Mouse (Mus musculus) left cerebral cortex, postnatal 14 days (tissue): Measurements from ENCODE around the gene Zfyve19. TPM values are rescaled to one million over a fixed set of nuclear protein-coding genes. Genes with fewer than 3 reads are reported as not detected.

Experiments used
- DNase-seq, 2 experiments: peaks; one replicate each; pipeline ENCODE4 v3.0.0; 2021 to 2022; ENCODE audit warnings: low spot score in 2 of 2, mixed read lengths in 1 of 2
- intact Hi-C: fragments of 180-260 bp; cut with DNase I; formaldehyde crosslinking; loops from one replicate; pipeline ENCODE4 v1.15.1; 2025
- total RNA-seq, 2 experiments: library from RNA; stranded (reverse); gene quantifications; 2 replicates each; pipeline ENCODE4 v1.2.3; 2021

The Zfyve19 gene
- total RNA-seq, 2 experiments from 2014 or later = 28.8 to 36.8 TPM

GRCm38 (mm10) chr2:119189029-119189710 lies 19.2 kb upstream of the Zfyve19 start:
- intact Hi-C loops = loop anchor here (5.0 kb wide), 1 partner anchor 142 kb away; the partner anchor contains the start of gene Knl1
- DNase-seq = peak; percentile 73 to 83

DNA sequence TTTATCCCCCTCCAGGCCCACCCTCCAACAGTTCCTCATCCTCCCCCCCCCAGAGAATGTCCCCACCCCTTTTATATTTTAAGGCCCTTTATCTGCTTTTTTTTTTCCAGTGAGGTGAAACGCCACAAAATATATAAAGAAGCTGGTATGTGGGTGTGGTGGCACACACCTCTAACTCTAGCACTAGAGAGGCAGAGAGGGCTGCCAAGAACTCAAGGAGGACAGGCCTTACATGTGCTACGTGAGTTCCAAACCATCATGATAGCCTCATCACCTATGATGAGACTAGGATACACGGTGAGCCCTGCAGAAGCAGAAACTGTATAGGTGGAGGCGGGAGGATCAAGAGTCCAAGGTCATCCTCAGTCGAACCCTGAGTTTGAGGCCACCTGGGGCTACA lies 17.4 kb upstream of the Zfyve19 start:
- DNase-seq = no peak
- intact Hi-C loops = no loop called here

GRCm38 (mm10) chr2:119194140-119194539 lies 14.3 kb upstream of the Zfyve19 start:
- intact Hi-C loops = no loop called here
- no peak for DNase-seq

DNA sequence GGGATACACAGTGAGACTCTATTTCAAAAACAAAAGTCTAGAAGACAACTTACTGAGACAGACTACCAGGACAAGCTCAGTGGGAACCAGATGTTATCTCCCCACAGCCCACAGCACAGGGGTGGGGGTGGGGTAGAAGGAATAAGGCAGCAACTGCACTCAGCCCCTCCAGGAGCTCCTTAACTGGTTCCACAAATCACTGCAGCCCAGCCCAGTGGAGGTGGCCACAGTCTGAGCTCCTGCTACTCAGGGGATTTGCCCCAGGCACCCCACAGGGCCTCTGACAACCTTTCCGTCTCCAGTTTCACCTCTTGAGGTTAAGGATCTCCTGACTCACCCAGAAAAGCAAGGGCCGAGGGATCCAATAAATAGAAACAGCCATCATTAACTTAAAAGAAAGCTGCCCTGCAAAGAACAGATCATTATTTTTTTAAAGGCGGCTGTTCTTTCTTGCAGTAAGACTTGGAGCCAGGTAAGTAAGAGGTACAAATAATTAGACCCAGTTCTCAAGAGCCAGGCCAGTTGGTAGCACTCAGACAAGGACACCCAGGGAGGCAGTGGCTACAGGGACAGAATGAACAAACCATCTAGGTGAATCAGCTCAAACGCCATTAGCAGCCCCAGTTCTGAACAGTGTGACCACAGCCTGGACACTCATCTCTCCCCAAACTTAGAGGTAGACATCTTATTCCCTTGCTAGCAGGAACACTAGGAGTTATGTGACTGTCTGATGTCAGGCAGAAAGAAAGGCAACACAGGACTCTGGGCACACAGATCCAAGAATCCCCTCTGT lies 11.9 kb upstream of the Zfyve19 start:
- DNase-seq = no peak

DNA sequence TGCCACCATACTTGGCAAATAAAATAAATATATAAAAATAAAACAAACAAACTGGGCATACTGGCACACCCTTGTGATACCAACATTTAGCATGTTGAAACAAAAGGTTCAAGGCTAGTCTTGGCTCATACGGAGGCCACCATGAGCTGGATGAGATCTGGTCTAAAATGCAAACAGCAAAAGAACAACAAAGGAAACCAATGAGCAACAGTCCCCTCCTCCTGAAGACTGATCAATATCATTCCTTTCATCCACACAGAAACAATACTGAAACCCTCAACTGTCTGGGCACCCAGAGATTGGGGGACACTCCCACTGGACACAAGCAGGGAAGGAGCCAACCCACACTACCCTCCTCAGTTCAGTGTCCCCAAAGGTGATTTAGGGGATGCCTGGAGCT lies 10.9 kb upstream of the Zfyve19 start:
- intact Hi-C loops = no loop called here
- no peak for DNase-seq

More for the DNA sequence above, 11.9 kb upstream of the Zfyve19 start:
- intact Hi-C loops = no loop called here

DNA sequence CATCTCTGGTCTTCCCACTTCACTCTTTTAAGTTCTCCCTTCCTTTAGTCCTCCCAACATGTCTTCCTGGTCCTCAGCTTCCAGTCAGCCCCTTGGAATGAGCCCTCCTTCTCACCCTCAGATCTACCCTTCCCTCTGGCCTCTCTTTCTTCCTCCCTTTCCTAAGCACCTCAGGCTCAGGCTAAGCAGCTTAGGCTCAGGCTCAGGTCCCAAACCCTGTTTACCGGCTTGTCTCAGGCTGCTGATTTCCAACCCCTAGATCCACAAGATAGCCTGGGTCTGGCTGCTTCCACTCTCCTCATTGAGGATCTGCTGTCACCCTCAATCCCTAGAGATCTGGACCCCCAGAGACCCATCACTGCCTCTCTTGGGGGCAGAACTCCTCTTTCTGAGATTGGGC lies 10.4 kb upstream of the Zfyve19 start:
- intact Hi-C loops = no loop called here
- no peak for DNase-seq

DNA sequence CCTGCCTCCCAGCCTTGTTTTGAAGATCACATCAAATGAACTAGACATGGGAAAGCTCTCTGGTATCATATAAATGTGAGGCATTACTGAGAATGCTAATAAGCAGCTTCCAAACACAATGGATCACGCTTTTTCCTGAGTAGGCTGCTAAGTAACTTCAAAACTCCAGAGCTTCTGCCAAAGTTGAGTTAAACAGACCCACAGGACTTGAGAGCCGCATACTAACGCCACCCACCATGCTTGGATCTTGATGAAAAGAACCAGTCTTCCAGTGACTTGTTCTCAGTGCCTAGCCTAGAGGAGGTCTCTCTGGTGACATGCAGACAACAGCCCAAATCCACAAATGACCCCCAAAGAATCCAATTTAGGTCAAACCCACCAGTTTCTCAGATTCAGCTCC lies 9.5 kb upstream of the Zfyve19 start:
- intact Hi-C loops = no loop called here
- DNase-seq = no peak

DNA sequence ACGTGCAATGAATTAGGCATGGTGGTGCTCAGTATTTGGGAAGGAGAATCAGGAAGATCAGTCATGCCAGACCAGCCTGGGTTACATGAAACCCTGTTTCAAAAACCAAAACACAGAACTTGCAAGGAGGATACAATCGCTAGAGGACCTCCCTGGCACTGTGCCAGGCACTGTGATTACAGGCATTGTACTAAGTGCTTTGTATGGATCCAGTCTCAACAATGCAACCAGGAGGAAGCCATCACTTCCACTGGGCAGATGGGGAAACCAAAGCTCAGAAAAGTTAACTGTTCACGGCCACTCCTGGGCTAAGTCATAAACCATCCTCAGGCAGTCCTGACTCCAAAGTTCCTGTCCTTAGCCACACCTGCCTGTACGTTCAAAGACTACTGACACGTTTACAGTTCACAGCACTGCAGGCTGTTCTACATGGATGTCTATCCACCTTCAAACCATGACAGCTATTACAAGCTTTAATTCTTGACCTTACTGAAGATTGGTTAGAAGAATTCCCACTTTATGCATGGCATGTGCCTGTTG lies 5.4 kb upstream of the Zfyve19 start:
- DNase-seq = peak in 1 of 2 experiments; percentile 18
- intact Hi-C loops = no loop called here

DNA sequence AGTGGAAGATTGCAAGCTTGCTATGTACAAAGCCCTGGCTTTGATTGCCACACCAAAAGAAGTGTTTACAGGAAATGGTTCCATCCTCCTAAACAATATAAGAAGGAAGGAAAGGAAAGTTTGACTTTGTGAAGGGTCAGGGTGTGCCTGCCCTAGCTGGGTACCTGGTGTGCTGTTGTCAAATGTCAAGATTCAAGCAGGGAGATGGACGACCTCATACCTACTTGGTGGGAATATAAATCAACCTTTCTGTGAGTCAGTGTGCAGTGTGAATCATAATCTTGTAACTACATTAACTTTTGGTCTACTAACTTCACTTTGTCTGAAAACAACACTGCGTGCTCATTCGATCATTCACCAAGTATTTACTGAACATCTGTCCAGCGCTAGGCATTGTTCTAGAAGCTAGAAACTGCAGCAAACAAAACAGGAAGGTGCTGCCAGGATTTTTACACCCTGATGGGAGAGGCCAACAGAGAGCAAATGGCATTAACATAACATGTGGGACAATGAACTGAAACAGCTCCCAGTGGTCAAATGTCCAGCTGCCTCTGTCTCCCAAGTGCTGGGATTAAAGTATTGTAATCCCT lies 4.5 kb upstream of the Zfyve19 start:
- DNase-seq = no peak
- intact Hi-C loops = no loop called here

GRCm38 (mm10) chr2:119207961-119208343 lies 465 bp upstream of the Zfyve19 start:
- intact Hi-C loops = no loop called here
- DNase-seq = no peak

DNA sequence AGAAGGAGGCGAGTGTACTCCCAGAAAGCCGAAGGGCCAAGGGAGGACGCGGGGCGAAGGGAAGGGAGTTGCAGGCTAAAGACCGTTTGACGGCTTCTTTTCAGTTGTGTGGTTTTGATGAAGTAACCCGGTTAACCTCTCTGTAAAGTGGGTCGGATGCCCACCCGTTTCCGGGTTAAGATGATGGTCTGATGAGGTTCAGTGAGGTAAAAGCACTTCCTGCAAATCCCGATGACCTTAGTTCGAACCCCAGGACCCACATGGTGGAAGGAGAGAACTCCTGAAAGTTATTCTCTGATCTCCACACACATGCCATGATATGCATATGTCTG lies 725 bp downstream of the Zfyve19 start:
- DNase-seq = no peak
- intact Hi-C loops = no loop called here

DNA sequence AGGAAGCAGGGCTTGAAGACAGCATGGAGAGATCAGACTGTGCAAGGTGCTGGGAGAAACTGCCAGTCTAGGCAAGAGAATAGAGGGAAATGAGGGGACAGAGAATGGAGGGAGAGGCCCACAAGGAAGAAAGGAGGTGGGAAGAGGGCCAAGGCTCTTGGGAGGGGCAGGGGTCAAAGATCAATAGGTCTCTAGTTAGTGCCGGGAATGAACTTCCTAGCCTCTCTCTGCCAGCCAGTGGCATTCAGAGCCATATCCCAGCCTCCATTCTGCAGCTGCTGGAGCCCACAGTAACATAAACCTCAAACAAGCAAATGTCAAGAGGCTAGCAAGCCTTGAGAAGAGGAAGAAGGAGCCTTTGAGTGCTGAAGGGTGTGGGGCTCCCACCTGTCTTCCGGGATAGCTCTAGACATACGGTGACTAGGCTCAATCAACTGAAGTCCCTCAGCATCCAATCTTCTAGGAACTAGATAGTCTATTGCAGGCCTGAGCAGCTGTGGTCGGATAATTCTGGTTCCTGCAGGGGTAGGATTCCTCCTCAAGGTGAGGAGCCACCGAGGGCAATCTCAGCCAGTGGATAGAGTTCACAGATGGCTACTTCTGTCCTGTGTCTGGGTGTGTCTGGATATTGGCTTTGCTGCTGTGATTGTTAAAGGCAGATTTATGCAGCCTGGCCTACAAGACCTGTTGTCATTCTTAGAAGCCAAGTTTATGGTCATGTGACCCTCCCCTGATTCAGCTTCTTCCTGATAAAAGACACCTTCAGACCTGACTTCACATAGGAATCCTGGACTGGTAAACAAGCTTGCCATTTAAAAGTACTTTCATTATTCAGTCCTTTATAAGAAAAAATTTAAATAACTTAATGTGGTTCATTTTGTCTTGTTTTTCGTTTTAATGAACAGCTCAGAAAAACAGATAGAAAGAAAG lies 21.6 kb downstream of the Zfyve19 start, which contains the start of gene Ppp1r14d:
TSS of gene Ppp1r14d (minus strand) at position 132 of the 930 bp plus-strand sequence.
- DNase-seq = no peak
- intact Hi-C loops = no loop called here

- intact Hi-C loops = no loop called here
These were observed 28.3 kb downstream of the Zfyve19 start for GRCm38 (mm10) chr2:119236682-119237209.

GRCm38 (mm10) chr2:119237210-119237870 lies 28.9 kb downstream of the Zfyve19 start, which contains the start of gene Spint1:
TSS of gene Spint1 (plus strand) at chr2:119237362.
- intact Hi-C loops = no loop called here
- DNase-seq = no peak

More at GRCm38 (mm10) chr2:119236682-119237209, 28.3 kb downstream of the Zfyve19 start:
- no peak for DNase-seq

DNA sequence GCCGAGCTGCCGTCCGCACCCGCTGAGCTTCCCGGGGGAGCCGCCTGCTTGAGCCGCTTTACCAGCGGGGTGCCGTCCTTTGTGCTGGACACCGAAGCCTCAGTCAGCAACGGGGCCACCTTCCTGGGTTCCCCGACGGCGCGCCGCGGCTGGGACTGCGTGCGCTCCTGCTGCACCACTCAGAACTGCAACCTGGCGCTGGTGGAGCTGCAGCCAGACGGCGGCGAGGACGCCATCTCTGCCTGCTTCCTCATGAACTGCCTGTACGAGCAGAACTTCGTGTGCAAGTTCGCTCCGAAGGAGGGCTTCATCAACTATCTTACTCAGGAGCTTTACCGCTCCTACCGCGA lies 29.4 kb downstream of the Zfyve19 start:
- no peak for DNase-seq
- intact Hi-C loops = no loop called here

DNA sequence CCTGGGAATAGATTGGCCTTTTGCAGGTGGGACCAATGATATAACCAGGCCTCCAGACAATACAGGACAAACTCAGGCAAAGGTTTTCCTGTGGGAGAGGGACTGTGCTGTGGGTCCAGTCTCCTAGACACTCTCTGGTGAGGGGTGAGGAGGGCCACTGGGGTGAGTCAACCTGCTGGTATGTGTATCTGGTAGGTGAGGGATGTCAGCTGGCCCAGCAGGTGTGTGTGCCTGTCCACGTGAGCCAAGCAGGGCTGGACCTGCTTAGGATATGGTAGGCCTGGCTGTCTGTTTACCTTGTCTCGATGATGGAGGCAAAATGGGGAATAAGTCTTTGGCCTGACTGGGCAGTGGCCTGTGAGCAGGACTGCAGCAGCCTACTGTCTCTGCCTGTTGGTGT lies 30.3 kb downstream of the Zfyve19 start:
- intact Hi-C loops = no loop called here

DNA sequence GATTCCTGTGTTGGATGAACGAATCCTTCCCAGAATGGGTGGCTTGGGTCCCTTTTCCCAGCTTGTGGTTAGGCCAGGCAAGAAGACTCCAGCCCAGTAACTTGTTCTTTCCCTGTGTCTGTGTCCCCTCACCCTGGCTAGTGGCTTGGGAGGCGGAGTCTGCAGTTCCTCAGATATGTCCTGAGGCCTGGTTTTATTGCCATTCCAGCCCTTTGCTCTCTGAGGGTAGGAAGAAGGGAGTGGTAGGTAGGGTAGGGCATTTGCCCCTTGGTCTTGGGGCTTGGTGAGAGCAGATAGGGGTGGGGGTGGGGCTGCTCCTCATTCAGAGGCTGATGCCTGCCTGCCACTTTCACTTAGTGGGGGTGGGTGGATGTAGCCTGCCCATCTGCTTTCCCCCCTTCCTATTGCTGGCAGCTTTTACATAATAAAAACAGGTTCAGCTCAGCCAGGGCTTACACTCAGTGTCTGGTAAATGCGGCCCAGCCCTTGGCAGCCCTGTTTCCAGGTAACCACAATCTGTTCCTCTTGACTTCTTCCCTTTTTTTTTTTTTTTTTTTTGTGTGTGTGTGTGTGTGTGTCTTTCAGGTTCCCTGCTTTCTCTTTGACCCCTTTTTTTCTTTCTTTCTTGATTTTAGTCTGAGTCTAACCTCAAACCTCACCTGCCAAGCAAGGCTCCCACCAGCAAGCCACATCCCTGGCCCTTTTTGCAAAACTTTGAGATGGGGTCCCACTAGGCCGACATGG lies 31.8 kb downstream of the Zfyve19 start:
- intact Hi-C loops = no loop called here
- DNase-seq = no peak

More for the DNA sequence above, 30.3 kb downstream of the Zfyve19 start:
- DNase-seq = no peak

GRCm38 (mm10) chr2:119240819-119241186 lies 32.4 kb downstream of the Zfyve19 start:
- no peak for DNase-seq
- intact Hi-C loops = no loop called here
